Mouse (Mus musculus): ENCODE measurements around the gene Zfhx3. TPM values are rescaled to one million over a fixed set of nuclear protein-coding genes. Genes with fewer than 3 reads are reported as not detected.

The Zfhx3 gene
- total RNA-seq, 2 experiments from 2014 or later: 0.38 to 0.43 TPM

GRCm38 (mm10) chr8:108977693-108978361 lies 1035.4 kb downstream of the Zfhx3 start:
- no peak for ATAC-seq (replicated peaks; ENCODE audit: low FRiP score, poor library complexity, severe bottlenecking)

DNA sequence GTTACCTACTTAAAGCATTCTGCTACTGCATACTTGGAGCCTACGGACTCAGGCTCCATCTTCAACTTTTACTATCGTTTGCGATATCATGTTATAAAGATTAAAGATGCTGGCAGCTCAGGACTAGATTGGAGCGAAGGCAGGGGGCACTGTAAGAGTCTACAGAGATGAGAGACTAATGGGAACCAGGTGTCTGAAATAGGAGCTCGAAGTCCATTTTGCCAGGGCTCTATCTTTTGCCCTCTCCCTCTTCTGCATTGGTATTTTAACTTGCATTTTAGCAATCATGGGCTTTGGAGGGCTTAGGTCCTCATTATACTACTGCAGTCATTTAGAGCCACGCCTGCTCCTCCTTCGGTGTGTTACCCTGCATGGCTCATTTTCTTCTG lies 1035.9 kb downstream of the Zfhx3 start:
- ATAC-seq (replicated peaks; ENCODE audit: low FRiP score, poor library complexity, severe bottlenecking): no peak

- no peak for ATAC-seq (replicated peaks; ENCODE audit: low FRiP score, poor library complexity, severe bottlenecking)
Measured at GRCm38 (mm10) chr8:108984904-108985303, 1042.5 kb downstream of the Zfhx3 start.

DNA sequence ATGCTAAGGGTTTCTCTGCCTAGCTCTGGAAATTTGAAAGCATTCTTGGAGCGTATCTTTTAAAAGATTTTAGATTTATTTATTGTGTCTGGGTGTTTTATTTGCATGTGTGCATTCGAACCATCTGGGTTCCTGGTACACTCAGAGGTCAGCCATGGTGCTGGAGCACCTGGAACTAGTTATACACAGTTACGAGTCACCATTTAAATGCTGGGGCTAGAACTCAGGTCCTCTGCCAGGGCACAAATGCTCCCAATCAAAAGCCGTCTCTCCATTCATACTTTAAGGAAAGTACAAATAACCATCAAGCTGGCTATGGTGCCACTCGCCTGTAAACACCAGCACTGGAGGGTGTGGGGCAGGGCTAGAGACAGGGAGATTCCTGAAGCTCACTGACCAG lies 1047.4 kb downstream of the Zfhx3 start:
- ATAC-seq (replicated peaks; ENCODE audit: low FRiP score, poor library complexity, severe bottlenecking): no peak

GRCm38 (mm10) chr8:108990537-108990936 lies 1048.1 kb downstream of the Zfhx3 start:
- ATAC-seq (replicated peaks; ENCODE audit: low FRiP score, poor library complexity, severe bottlenecking): no peak

DNA sequence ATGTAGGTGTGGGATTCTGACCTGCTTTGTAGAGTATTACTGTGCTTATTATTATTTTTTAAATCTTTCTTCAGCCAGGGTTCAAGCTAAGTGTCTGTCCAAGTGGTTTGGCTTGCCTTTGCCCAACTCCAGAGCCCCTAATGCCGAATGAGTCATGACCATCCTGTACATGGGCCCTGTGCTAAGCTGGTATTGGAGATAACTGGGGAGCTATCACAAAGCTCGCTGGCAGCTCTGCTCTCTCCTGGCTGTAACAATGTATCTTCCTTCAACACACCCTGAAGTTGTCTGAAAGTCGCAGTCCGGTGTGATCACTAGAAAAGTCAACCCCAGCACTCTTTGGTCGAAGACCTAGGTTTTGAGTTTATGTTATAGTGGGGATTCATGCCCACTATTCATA lies 1049.0 kb downstream of the Zfhx3 start:
- ATAC-seq (replicated peaks; ENCODE audit: low FRiP score, poor library complexity, severe bottlenecking): no peak; the same call in 1 of the 2 replicates

- no peak for ATAC-seq (replicated peaks; ENCODE audit: low FRiP score, poor library complexity, severe bottlenecking)
Measured at GRCm38 (mm10) chr8:108993718-108994117, 1051.3 kb downstream of the Zfhx3 start.

GRCm38 (mm10) chr8:108994187-108994586 lies 1051.7 kb downstream of the Zfhx3 start:
- no peak for ATAC-seq (replicated peaks; ENCODE audit: low FRiP score, poor library complexity, severe bottlenecking)

- ATAC-seq (replicated peaks; ENCODE audit: low FRiP score, poor library complexity, severe bottlenecking): no peak
Measured at GRCm38 (mm10) chr8:108994880-108995279, 1052.4 kb downstream of the Zfhx3 start.

DNA sequence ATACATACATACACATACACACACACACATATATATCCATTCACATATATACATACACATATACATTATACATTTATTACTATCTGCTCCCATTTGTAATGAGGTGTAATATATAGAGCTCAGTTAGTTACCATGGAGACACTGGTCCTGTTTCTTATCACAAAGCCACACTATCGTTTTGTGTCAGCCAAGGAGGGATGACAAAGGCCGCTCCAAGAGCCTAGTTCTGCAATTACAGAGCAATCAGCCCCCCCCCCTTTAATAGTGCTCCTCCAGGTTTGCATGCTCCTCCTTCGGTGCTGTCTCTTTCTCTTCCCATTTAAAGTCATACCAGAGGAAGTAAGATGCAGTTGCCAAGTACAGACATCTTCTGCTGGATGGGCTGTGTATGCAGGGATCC lies 1054.9 kb downstream of the Zfhx3 start:
- no peak for ATAC-seq (replicated peaks; ENCODE audit: low FRiP score, poor library complexity, severe bottlenecking)

DNA sequence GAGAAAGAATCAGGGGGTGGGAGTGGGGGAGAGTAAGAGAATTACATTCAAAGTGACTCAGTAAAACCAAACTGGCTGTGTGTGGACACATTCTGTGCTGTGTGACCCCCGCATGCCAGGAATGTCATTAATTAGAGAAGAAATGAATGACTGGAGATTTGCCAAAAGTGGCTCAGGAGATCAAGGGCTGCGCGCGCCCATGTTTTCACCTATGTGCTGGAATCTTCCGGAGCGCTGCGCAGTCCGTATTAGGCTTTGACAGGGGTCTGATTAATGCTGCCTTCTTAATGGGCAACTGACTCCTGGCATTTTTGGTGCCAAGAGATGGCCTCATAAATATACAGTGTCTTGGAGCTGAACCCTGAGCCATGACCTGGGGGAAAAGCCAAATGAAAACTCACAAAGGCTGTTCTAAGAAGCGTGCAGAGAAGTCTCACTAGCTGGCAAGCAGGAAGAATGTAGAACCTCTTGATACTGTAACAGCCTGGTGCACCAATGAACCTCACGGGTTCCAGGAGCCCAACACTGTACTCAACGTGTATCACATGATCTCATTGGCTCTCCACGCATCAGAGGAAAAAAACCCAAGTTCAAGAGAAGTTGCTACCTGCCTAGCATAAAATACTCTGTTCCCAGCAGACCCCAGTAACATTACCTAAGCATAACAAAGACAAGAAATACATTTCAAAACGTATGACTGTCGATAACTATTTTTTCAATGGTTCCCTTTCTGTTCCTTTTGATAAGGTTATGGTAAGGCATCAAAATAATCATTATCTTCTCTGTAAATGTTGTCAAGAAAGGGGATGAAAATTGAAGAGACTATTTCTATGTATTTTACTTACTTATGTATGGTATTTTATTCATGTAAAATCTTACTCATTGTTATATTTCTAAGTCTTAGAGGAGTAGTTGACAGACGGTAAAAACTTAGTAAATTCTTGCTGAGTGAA lies 1057.1 kb downstream of the Zfhx3 start:
- ATAC-seq (replicated peaks; ENCODE audit: low FRiP score, poor library complexity, severe bottlenecking): no peak

- no peak for ATAC-seq (replicated peaks; ENCODE audit: low FRiP score, poor library complexity, severe bottlenecking)
Measured at GRCm38 (mm10) chr8:109001031-109001430, 1058.6 kb downstream of the Zfhx3 start.

- ATAC-seq (replicated peaks; ENCODE audit: low FRiP score, poor library complexity, severe bottlenecking): no peak
Measured at GRCm38 (mm10) chr8:109001923-109002322, 1059.5 kb downstream of the Zfhx3 start.

- ATAC-seq (replicated peaks; ENCODE audit: low FRiP score, poor library complexity, severe bottlenecking): no peak
Measured at GRCm38 (mm10) chr8:109006986-109007385, 1064.5 kb downstream of the Zfhx3 start.
